Mouse (Mus musculus) testis, adult 2 months (tissue): ENCODE data around the gene Hoxb1.

Experiments used
- CTCF ChIP-seq: fragments of 200-500 bp; IDR thresholded peaks from 2 replicates; pipeline ENCODE4 v1.5.1; 2012; ENCODE audit warnings: low read depth, mild to moderate bottlenecking, inconsistent platforms, low read length, moderate library complexity; ENCODE audit not compliant: control insufficient read depth, insufficient read depth, insufficient replicate concordance
- POLR2A ChIP-seq: fragments of 200-500 bp; IDR thresholded peaks from 2 replicates; pipeline ENCODE4 v1.6.1; 2012; ENCODE audit warnings: low read depth, mild to moderate bottlenecking, inconsistent platforms, low read length, moderate library complexity; ENCODE audit not compliant: control insufficient read depth

- no peak for TF ChIP-seq POLR2A
- TF ChIP-seq CTCF = no peak
These were observed 38.6 kb downstream of the Hoxb1 start for GRCm38 (mm10) chr11:96404016-96404604.
